Mouse (Mus musculus) thymus, postnatal 10 days (tissue): ENCODE measurements around the gene Adcy1.

ENCODE experiments used
- DNase-seq, 2 experiments: peaks; one replicate each; pipeline ENCODE4 v3.0.0; 2021; ENCODE audit warnings: low spot score in 2 of 2

Gene Adcy1

DNA sequence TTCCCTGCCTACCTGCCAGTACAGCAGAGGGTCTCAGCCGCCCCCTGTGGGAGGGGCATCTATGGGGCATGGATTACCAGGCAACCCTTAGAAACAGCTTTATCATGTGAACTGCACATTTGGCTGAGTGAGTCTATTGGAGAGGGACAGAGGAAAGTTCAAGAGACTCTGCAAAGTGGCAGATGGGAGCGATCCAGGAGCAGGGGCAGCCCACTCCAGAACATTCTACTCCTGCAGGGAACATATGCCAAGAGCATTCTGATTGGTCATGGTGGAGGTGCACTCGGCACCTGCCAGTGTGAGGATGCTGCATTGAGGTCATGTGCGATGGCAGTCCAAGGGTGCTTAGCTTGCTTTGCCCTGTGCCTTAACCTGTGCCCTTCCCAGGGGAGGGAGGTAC is 6.5 kb downstream of the Adcy1 start:
- no peak for DNase-seq

DNA sequence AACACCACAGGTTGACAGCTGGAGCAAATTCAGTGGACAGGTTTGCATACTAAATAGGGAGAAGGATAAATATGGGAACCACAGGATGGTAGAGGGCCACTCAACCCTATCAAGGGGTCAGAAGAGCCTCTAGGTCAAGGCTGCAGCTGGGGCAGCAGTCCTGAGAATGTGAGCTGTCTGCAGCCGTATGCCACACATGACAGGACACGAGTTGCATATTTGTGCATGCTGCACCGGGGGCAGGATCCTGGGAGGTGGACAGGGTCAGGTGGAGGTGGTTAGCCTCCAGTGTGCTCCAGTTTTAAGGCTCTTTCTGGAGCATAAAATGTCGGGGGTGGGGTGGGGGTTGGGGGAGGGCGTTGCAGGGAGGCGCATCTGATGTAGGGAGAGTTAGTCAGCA is 8.3 kb downstream of the Adcy1 start:
- no peak for DNase-seq

DNA sequence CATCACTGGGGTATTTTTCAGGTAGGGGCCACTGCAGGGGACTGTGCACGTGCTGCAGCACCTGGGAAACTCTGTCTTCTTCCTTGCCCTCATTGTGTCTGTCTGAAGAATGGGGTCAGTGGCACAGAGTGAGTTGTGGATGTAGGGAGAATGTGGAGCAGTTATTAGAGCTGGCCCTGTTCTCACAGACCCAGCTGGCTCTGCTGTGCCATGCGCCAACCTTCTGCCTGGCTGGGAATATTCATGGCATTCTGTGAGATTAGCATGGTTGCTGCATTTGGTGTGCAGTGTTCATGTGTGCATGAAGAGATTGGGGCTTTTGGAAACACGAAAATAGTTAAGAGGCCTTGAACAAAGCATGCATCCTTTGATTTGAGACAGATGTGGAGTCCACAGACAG is 10.3 kb downstream of the Adcy1 start:
- DNase-seq, result no peak

DNA sequence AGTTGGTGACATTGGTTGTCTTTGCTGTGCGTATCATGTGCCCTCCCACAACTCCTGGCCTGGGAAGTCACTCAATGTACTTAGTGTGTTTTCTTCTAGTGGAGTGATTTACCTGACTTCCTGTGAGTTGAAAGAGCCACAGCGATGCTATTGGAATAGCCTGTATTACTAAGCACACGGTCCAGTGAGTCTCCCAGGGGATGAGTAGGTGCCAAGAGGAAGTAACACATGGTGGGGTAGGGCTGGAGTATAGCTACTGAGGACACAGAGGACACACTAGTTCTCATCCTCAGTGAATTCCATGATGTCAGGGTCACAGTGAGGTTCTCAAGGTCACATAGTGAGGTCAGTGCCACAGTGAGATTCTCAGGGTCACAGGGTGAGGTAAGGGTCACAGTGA is 13.2 kb downstream of the Adcy1 start:
- DNase-seq, result no peak

DNA sequence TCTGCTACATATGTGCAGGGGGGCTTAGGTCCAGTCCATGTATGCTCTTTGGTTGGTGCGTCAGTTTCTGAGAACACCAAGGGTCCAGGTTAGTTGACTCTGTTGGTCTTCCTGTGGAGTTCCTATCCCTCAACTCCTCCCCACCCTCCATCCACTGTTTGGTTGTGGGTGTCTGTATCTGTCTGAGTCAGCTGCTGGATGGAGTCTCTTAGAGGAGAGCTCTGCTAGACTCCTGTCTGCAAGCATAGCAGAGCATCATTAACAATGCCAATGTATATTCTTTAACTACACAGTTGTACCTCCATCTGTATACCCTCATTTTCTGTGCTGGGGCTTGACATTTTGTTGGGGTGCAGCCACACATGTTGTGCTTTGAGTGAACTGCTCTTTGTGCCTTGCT is 18.6 kb downstream of the Adcy1 start:
- no peak for DNase-seq

DNA sequence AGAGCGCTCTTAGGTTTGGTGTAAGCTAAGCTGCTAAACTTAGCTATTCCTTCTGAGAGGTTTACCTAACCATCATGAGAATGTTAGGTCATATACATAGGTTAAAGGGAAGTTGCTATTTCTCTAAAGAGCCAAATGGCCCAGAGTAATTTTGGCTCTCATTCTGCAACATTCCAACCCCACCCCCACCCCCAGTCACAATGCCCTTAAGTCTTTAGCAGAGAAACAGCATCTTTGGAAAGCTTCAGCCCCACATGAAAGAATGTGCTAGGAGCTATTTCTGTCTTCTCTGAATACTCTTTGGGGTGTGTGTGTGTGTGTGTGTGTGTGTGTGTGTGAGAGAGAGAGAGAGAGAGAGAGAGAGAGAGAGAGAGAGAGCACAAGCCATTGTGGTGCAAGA is 20.6 kb downstream of the Adcy1 start:
- no peak for DNase-seq

DNA sequence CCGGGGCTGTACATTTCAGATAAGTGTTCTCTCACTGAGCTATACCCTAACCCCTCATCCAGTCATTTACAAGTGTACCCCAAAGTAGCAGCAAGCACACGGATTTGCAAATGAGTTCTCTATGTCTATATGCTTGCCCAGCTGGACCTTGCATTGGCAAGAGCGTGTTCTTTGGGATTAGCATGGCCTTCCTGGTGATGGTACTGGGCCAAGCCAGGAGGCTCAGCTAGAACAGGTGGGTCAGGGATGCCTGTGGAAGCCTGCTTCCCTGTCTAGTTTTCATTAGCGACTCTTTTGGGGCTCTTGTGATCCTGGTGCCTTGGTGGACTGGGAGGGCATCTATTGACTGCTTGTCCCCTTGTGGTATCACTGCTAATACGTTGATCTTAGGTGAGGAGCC is 21.9 kb downstream of the Adcy1 start:
- DNase-seq, result no peak

DNA sequence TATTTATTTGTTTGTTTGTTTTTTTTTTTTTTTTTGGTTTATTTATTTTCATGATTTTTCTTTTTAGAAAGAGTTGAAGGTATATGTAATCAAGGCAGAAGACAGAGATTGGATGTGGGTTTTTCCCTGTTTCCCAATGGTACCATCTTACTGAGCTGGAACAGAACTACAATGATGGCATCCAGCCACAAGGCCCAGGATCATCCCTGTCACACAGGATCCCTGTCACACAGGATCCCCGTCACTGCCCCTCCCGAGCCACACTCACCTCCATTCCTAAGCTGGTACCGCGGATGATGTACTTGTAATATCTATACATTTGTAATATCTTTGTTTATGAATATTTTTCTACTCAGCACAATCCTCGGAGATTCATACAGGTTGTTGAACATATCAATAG is 27.8 kb downstream of the Adcy1 start:
- DNase-seq, result no peak

DNA sequence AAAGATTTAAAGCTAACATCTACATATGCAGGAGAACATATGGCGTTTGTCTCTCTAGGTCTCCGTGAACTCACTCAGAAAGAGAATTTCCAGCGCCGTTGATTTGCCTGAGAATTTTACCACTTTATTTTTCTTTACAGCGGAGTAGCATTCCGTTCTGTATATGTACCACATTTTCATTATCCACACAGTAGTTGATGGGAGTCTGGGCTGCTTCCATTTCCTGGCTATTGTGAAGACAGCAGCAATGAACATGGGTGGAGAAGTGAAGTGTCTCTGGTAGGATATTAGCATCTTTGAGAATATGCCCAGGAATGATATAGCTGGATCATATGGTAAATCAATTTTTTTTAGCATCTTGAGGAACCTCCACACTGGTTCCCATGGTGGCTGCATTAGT is 31.6 kb downstream of the Adcy1 start:
- no peak for DNase-seq

DNA sequence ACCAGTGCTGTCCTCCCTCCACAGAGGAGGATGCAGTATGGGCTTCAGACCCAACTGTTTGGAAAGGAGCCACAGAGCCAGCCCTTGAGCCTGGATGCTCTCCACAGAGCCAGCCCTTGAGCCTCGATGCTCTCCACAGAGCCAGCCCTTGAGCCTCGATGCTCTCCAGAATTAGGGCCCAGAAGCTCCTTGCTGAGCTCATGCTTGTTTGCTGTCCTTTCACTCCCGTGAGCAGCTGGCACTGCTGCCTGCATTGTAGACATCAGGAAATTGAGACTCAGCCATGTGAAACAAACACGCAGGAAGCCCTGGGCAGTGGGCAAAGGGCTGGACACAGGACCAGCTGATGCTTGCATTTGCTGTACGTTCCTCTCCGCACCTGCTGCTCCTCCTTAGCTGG is 38.4 kb downstream of the Adcy1 start:
- DNase-seq, result no peak

DNA sequence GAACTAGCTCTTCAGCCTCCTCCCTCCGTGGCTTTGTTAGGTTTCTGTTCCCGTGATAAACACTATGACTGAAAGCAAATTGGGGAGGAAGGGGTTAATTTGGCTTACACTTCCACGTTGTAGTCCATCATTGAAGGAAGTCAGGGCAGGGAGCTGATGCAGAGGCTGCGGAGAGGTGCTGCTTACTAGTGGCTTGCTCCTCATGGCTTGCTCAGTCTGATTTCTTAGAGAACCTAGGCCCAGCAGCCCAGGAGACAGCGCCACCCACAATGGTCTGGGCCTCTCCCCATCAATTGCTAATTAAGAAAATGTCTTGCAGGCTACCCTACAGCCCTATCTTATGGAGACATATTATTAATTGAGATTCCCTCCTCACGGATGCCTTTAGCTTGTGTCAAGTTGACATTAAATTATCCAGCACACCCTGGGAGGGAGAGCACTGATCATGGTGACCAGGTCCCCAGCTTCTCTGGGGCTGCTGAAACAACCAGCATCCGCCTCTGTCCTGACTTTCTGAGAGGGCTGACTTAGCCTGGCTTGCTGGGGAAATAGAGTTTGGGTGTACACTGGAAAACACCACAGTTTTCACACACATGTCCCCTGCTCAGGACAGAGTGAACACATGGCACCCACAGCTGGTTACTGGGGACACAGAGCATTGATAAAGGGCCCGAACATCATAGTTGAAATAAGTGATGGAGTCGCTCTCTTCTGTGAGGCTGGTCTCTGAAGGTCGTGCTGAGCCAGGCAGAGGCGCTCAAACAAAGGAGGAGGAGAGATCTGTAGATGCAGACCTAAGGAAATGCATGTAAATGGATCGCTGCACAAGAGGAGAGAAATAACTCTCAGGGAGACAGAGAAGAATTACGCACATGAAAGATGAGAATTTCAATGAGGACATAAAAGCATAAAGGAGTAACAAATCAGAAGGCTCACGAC is 39.2 kb downstream of the Adcy1 start:
- no peak for DNase-seq

DNA sequence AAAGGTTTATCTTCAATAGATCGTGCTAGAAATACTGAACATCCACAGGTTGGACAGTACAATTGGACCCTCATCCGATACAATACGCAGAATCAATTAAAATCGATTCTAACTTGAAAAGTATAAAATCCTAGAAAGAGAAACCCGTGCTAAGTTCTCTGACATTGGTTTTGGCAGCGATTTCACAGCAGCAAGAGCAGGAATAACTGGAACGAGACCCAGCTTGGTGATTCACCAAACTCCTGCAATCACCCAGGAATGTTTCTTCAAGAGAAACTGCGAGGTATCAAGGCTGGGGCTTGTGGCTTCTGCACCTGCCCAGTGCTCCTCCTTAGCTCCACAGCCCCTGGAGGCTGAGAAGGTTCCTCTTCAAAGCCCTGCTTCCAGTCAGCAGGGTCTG is 42.0 kb downstream of the Adcy1 start:
- no peak for DNase-seq

DNA sequence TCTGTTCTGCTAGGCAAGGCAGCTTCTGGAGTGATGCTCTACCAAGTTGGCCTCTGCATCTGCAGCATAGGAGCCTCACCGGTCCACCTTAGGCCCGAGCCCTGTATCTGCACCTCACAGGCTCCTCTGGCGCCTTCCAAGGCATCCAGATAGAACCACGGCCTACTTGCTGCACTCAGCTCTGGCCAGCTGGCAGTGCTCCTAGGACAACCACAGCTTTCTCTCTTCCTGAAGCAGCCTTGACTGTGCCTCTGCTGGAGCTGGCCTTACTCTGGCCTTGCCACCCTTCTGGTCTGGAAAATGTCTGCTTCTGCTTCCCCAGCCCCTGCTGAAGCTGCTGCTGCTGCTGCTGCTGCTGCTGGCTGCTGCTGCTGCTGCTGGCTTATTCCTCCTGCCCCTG is 45.8 kb downstream of the Adcy1 start:
- no peak for DNase-seq

DNA sequence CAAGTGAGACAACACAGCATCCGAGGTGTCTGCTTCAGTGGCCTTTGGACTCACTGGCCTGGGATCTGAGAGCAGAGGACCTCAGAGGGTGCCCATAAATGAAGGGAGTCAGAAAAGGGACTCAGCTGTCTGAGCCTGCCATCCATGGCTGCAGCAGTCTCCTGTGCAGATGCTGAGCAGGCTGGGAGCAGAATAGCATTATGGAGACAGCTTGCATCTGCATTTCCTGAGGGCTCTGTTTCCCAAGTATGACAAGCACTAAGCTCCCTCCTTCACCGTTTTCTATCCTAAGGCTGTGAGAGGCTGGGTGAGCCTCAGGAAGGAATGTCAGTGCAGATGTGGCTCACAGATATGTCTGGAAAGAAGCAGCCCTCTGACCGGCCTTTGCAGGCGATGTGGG is 49.8 kb downstream of the Adcy1 start:
- no peak for DNase-seq

DNA sequence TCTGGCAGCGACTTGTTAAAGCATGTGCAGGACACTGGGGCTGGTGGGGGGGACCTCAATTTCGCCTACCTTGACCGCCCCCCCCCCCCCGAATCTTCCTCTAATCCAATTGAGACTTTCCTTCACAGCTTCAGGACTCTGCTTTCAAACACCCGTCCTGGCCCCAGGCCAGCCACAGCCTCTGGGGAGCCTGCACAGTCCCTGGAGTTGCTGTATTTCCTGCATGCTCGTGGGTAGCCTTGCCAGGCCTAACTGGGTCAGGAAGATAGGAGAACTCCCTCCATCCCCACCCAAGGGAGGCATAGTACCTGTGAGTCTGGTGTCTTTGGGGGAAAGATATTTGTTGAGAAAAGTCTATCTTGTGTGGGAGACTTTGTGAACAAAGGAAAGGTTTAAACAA is 50.4 kb downstream of the Adcy1 start:
- DNase-seq, result no peak

DNA sequence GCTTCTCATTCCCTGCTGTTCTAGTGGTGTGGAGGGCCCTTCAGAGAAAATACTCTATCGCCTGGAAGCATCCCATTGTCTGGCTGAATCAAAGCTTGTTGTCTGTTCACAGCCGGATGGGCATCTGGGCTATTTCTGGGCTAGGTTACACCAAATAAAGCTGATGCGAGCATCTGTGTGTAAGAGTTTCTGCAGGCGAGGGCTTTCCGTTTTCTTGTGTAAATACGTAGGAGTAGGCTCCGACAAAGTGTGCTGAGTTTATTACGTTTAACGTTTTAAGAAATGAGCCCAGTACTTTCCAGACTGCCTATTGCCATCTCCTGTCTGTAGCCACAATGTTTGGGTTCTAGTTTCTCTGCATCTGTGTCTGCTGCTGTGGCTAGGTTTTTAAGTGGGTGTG is 51.0 kb downstream of the Adcy1 start:
- no peak for DNase-seq

DNA sequence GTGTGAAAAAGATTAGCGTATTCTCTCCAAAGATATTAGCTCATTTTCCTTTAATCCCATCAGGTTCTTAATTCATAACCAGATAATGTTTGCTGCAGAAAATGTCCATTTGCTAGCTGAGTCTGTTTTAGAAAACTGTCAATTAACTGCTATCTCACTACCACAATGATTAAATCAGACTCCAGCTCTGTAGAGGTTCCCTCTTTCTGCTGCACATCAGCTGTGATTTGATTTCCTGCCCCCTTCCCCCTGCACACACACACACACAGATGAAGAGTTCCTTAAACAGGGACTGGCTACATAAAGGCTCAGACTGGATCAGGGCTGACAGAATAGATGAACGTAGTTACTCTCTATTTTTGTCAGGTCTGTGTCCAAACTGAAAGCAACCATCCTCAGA is 53.4 kb downstream of the Adcy1 start:
- no peak for DNase-seq

DNA sequence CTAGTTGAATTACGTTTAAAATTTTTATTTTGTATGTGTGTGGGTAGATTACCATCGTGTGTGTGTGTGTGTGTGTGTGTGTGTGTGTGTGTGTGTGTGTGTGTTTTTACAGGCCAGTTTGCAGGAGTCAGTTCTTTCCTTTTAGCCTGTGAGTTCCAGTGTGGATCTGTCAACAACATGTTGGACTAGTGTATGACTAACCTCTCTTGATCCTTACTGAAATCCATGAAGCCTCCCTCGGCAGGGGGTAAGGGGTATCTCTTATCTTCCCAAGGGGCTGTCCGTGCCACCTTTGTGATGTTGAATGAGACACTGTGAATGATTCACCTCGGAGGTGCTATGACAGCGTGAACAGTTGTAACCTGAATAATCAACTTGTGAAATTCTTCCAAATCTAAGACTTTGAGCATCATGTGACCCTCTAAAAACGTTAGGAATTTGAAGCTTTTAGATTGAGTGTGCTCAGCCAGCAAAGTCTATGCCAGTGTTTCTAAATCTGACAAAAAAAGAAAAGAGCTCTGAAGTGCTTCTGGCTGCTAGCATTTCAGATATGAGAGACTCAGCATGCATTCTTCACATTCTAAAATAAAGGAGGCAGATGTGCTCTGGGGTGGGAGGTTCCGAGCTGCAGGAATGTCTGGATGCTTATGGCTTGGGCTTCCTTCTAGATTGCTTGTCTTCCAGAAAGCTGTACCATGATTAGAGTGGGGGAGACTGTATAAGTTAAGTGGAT is 66.2 kb downstream of the Adcy1 start:
- no peak for DNase-seq

DNA sequence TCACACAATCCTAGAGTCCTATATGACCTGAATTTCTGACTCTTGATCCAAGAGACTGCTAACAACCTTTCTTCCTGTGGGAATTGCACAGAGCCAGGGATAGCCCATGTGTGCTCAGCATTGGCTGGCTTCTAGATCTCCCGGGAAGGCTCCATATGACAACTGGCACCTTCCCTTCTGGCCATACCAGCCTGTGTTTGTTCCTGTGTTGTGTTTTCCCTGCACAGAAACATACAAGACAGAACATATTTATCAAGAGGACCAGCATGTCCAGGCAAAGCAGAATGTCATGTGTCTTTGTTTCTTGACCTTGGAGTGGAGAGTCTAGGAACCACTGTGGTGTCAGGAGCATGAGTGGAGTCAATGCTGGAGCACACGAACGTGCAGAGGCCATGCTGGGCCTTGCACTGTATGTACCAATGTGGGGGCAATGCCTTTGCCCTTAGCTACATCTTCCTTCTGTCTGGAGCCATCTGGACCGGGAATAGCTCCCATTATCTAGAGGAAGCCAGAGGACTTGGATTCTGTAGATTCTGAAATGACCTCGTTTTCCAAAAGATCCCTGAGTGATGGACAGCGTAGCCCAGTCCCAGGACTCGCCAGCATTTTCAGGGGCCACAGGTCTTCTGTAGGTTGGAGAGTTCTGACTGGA is 69.6 kb downstream of the Adcy1 start:
- DNase-seq, result no peak

DNA sequence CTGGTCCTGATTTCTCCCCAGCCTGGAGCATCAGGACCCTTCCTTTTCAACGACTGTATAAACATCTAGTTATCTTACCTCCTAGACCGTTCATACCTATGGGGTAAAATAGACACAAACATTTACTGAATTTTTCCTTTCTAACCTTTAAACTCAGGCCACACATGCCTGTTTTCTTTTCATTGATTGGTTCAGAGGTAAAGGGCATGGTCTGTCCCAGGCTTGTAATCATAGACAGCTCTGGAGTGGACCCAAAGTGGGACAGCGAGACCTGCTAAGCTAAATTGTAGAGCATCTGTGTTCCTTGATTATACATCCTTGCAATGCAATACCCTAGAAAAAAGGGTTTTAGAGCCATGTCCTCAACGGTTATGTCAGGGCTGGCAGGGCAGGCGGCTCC is 70.4 kb downstream of the Adcy1 start:
- DNase-seq, result no peak

DNA sequence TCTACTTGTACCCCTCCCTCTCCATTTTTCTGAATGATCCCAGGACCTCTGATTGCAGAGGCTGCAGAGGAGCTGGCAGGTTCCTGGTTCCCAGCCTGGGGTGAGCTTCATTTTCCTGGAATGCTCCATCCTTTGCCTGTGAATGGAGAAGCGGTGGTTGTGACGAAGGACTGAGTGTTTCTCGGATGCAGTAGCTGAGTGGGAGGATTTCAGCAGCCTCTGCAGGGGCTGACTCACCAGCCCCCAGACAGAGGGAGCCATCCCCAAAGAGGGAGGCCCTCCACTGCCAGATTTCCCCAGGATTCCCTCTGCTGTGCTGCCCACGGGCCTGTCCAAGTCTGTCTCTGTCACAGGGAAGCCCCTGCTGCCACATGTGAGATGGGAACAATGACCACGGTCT is 71.0 kb downstream of the Adcy1 start:
- no peak for DNase-seq

DNA sequence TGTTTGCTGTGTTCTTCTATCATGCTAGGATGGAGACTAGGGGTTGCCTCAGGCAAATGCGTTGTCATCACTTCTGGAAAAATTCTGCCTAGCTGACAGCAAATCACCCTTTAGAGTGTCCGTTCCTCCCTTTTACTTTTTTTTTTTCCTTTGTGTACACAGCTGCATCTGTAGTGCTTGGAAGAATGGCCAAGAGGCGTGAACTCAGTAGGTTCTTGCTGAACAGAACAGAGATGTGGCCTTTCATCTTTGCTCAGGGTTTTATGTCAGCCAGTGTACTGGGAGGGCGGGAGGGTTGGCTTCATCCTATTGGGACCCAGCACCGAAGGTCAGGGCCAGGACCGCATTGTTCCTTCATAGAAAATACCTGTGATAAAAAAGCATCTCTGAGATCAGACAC is 72.0 kb downstream of the Adcy1 start:
- no peak for DNase-seq

DNA sequence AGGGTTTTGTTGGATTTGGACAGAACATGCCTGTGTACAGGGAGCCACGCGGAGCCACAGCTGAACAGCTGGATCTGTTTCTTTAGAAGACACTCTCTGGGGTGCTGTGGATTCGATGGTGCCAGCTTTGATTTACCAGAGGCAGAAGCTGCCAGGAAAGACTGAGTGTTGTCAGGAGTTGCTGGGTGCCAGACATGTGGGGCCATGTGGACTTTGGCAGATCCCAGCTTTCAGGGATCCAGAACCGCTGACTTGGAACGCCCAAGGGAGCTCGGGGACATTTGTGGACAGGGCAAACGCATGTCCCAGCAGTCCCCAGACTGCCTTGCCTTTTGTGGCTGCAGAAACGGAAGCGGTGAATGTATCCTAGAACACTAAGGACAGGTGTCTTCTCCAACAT is 72.5 kb downstream of the Adcy1 start:
- DNase-seq, result no peak
